Mouse (Mus musculus) adrenal gland, adult (tissue): ENCODE measurements around the gene Ppm1h.
A peak's percentile ranks its signal among the peaks of the same experiment; 100 is the strongest.
"Not testable (repeated sequence)": the region's sequence is repeated elsewhere in the genome, so short reads cannot be mapped to it uniquely, and the experiment has no call there.

ENCODE experiments used
- DNase-seq, 2 experiments: peaks; one replicate each; pipeline ENCODE4 v3.0.0; 2022 to 2023; ENCODE audit warnings: low spot score in 1 of 2; ENCODE audit not compliant: inconsistent age in 2 of 2

Ppm1h gene

GRCm38 (mm10) chr10:122964241-122964636, 285.7 kb downstream of the Ppm1h start:
- DNase-seq, result no peak

- not testable (repeated sequence) for DNase-seq
Measured at GRCm38 (mm10) chr10:122965650-122966049, 287.1 kb downstream of the Ppm1h start.

- DNase-seq, result no peak
Measured at GRCm38 (mm10) chr10:122966421-122966820, 287.9 kb downstream of the Ppm1h start.

- DNase-seq, result no peak
Measured at GRCm38 (mm10) chr10:122970188-122970587, 291.6 kb downstream of the Ppm1h start.

GRCm38 (mm10) chr10:122973241-122973640, 294.7 kb downstream of the Ppm1h start:
- no peak for DNase-seq

- no peak for DNase-seq
Measured at GRCm38 (mm10) chr10:122976038-122976437, 297.5 kb downstream of the Ppm1h start.

GRCm38 (mm10) chr10:122979356-122979755, 300.8 kb downstream of the Ppm1h start:
- DNase-seq, result no peak

- DNase-seq, result no peak
Measured at GRCm38 (mm10) chr10:122980123-122980522, 301.6 kb downstream of the Ppm1h start.

GRCm38 (mm10) chr10:122982909-122983578, 304.5 kb downstream of the Ppm1h start:
- DNase-seq, result peak in 1 of 2 experiments; percentile 35

- peak in 1 of 2 experiments; percentile 70 for DNase-seq
Measured at GRCm38 (mm10) chr10:122983579-122984530, 305.3 kb downstream of the Ppm1h start.

GRCm38 (mm10) chr10:122984531-122985251, 306.1 kb downstream of the Ppm1h start:
- DNase-seq, result peak in 1 of 2 experiments; percentile 61

- no peak for DNase-seq
Measured at GRCm38 (mm10) chr10:122985252-122985514, 306.6 kb downstream of the Ppm1h start.

- DNase-seq, result peak; percentile 85 to 94
Measured at GRCm38 (mm10) chr10:122985515-122986319, 307.2 kb downstream of the Ppm1h start.

- DNase-seq, result peak; percentile 87 to 95
Measured at GRCm38 (mm10) chr10:122986320-122987225, 308.0 kb downstream of the Ppm1h start.

- peak; percentile 40 to 87 for DNase-seq
Measured at GRCm38 (mm10) chr10:122987671-122988128, 309.1 kb downstream of the Ppm1h start.

GRCm38 (mm10) chr10:122988372-122988771, 309.8 kb downstream of the Ppm1h start:
- DNase-seq, result peak in 1 of 2 experiments; percentile 47

GRCm38 (mm10) chr10:122989916-122990315, 311.4 kb downstream of the Ppm1h start:
- DNase-seq, result no peak

- no peak for DNase-seq
Measured at GRCm38 (mm10) chr10:122990606-122991005, 312.0 kb downstream of the Ppm1h start.

GRCm38 (mm10) chr10:122991053-122991452, 312.5 kb downstream of the Ppm1h start:
- no peak for DNase-seq
